Mouse (Mus musculus) thymus, adult 18-20 months (tissue): ENCODE results near the gene Olfr913.

ENCODE experiments used
- DNase-seq, 2 experiments: peaks; one replicate each; pipeline ENCODE4 v3.0.0; 2022; ENCODE audit warnings: mixed read lengths in 2 of 2

Gene Olfr913

DNA sequence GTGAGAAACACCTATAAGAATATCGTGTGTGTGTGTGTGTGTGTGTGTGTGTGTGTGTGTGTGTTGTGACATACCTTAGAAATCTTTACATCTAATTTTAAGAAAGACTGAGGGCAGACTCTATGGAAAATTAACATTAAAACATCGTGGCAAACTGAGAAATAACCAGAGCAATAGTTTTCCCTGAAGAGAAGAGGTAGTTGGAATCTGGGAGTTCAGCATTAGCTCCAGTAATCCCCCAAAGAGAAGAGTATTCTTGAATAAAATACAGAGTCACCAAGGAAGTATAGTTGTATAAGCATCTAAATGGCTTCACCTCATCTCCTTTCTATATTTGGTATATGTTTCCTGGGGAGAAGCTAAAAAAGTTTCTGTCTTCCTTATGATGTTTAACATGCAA, at the start of gene Olfr913:
Gene Olfr913, plus strand, starts transcription at position 301 of the 400 bp plus-strand sequence.
- DNase-seq = no peak

DNA sequence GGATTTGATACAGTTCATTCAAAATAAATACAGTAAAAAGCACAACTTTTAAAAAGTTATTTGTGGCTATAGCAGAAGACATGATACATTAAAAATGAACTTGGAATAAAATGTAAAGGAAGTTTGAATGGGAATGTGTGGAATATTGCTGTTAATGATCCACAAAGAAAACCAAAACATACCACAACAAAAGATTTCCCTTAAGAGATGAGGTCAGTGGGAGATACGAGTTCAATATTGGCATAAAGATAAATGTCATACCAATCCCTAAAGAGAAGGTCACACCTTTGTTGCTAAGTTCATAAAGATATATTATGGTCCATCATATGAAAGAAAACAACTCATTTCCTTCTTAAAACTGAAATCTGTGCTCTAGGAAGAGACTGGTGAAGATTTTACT, 12.7 kb upstream of the Olfr913 start, which contains the start of gene Olfr912:
Gene Olfr912, plus strand, starts transcription at position 301 of the 400 bp plus-strand sequence.
- no peak for DNase-seq

GRCm38 (mm10) chr9:38591056-38591455, 1.5 kb upstream of the Olfr913 start:
- no peak for DNase-seq

DNA sequence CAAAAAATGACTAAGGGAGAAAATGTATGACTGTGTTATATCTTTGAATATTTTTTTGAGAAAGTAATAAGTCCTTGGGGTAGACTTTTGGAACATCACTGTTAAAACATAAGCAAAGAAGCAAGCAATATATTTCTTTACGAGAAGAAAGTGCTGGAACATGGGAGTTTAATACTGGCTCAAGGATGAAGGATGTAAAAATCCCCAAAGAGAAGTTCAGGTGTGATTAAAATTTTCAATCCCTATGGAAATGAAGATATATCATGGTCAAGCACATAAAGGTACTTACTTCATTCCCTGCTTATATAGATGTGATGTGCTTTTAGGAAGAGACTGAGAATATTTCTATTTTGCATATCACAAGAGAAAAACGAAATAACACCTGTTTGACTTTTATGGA, 12.2 kb downstream of the Olfr913 start, which contains the start of gene Olfr914:
Gene Olfr914, plus strand, starts transcription at position 301 of the 400 bp plus-strand sequence.
- no peak for DNase-seq

- DNase-seq = no peak
Observed at GRCm38 (mm10) chr9:38632406-38632805, 39.8 kb downstream of the Olfr913 start.
